Mouse (Mus musculus): ENCODE measurements around the gene Oxa1l.

GRCm38 (mm10) chr14:54366581-54366980 is 5.9 kb downstream of the Oxa1l start:
- TF ChIP-seq CTCF (IDR thresholded peaks at IDR 0.05; ENCODE audit: insufficient read depth, low read depth, low read length) (no peak), POLR2A (IDR thresholded peaks at IDR 0.05; ENCODE audit: insufficient read depth, low read depth, low read length) (no peak)

Measured in olfactory bulb, adult 2 months (tissue).